Mouse (Mus musculus) heart, postnatal 4 days (tissue): Measurements from ENCODE around the gene Olfr765. TPM values are rescaled to one million over a fixed set of nuclear protein-coding genes. Genes with fewer than 3 reads are reported as not detected.
"Not testable (repeated sequence)": the region's sequence is repeated elsewhere in the genome, so short reads cannot be mapped to it uniquely, and the experiment has no call there.

Experiments used
- DNase-seq: peaks from one replicate; pipeline ENCODE4 v3.0.0; 2021
- total RNA-seq, 2 experiments: library from RNA; stranded (reverse); gene quantifications; 2 replicates each; pipeline ENCODE4 v1.2.3; 2021

Gene Olfr765
- total RNA-seq, result not detected

DNA sequence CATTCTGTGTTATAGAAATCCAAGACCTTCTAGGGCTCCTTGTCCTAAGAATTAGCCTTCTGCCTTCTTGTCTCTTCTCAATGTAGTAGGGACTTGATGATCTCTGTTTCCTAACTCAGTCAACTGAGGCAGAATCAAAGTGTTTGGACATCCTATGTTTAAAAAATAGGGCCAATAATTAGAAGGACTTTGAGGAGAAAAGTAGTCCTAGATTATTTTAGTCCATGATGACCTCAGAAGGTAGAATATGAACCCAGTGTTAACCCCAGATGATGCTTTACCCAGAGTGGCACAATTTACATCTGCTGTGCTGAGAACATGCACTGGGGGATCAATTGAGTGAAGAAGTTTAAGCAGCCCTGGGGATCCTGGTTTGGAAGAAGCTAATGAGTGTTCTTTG lies at the start of gene Olfr765:
Gene Olfr765 (minus strand): TSS at position 101 of the 400 bp plus-strand sequence.
- DNase-seq, result not testable (repeated sequence)

DNA sequence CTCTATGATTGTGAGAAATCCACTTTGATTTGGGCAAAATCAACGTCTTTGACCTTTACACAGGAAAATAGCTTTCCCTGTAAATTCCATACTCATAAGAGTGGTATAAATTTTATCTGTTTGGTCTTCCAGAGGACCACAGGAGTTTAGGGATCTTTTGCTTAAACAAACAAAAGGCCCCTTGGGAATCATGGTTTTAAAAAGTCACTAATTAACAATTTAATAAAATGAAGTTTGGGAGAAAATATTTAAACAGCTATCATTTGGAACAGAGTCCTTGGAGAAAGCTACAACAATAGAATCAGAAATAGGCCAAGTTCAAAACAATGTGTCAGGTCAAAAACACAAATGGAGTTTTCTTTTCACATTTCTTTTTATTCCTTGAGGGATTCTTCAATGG lies 49.5 kb upstream of the Olfr765 start, which contains the start of gene Olfr768:
Gene Olfr768 (minus strand): TSS at position 101 of the 400 bp plus-strand sequence.
- DNase-seq, result no peak

- not testable (repeated sequence) for DNase-seq
Observed at GRCm38 (mm10) chr10:129082810-129083209, 33.0 kb upstream of the Olfr765 start, which contains the start of gene Olfr767. Gene Olfr767 (minus strand): TSS chr10:129082910.

- no peak for DNase-seq
Observed at GRCm38 (mm10) chr10:129068877-129069276, 19.1 kb upstream of the Olfr765 start, which contains the start of gene Olfr766-ps1. Gene Olfr766-ps1 (minus strand): TSS chr10:129068977.

DNA sequence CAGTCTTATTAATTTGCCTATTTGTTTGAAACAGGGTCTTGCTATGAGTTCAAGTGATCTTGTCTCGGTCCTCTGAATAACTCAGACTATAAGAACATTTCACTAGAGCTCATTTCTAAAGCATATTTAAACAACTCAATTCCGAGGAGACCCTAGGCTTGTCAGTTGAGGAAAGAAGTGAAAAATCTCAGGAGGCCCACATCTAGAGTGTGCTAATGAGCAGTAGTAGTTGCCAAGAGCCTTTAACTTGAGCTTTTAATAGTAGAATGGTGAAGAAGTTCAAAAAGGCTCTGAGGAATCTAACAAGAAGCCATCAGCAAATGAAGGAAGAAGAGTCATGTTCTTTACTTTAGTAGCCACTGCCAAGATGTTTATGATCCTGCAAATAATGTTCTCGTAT lies 10.0 kb downstream of the Olfr765 start, which contains the start of gene Olfr764-ps1:
Gene Olfr764-ps1 (minus strand): TSS at position 101 of the 400 bp plus-strand sequence.
- DNase-seq, result no peak

DNA sequence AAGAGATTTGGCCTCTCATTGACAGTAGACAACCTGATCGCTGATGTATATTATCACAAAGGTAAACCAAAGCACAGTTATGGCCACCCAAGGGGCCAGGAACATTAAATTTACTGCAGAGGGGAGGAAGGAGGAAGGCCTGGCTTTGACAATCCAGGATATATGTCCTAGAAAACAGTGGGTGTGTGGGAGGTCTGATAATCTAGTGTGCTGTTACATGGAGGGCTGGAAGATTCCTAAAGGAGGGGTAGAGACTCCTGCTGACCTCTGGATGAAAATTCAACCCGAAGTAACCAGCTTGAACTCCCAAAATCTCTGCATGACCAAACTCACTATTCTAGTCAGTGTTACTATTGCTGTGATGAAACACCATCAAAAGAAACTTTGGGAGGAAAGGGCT lies 21.5 kb downstream of the Olfr765 start:
- no peak for DNase-seq

DNA sequence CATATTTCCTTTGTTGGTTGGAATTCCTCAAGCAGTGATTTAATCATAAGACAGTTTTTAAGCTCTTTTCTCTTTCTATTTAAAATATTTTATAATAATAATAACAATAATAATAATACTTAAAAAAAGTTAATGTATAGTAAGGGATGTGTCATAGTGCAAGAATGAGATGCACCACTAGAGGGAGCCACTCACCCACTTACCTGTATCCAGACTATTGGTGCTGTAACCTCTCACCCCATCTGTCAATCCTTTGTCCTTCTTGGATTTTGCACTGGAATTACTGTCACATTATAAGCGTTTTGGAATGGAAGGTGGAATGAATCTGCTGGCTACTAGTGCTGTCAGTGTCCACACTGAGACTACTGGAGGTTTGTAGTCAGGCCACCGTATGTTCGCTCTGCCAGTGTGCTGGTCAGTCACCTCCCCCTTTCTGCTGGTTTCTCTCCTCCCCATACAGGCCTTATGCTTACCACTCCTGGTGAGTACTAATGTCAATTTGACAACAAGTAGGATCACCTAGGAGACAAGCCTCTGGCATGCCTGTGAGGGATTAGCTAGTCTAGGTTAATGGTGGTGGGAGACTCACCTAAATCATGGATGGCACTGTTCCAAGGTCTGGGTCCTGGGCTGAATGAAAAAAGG lies 23.7 kb downstream of the Olfr765 start:
- DNase-seq, result peak; percentile 41

GRCm38 (mm10) chr10:129023319-129023718 lies 26.5 kb downstream of the Olfr765 start:
- DNase-seq, result no peak

DNA sequence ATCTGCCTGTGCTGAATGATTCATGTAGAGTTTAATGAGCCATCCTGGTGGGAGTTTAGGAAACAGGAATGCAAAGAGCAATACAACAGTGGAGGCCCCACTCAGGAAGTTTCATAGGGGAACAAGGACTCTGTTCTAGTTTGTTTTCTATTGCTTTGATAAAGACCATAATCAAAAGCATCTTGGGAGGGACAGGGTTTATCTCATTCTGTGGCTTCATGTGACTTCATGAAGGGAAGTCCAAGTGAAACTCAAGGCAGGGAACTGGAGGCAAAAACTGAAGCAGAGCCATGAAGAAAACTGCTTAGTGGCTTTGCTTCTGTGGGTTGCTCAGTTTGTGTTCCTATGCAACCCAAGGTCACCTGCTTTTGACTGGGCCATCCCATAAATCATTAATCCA lies 35.3 kb downstream of the Olfr765 start:
- no peak for DNase-seq

- DNase-seq, result not testable (repeated sequence)
Observed at GRCm38 (mm10) chr10:129011511-129011910, 38.3 kb downstream of the Olfr765 start.

DNA sequence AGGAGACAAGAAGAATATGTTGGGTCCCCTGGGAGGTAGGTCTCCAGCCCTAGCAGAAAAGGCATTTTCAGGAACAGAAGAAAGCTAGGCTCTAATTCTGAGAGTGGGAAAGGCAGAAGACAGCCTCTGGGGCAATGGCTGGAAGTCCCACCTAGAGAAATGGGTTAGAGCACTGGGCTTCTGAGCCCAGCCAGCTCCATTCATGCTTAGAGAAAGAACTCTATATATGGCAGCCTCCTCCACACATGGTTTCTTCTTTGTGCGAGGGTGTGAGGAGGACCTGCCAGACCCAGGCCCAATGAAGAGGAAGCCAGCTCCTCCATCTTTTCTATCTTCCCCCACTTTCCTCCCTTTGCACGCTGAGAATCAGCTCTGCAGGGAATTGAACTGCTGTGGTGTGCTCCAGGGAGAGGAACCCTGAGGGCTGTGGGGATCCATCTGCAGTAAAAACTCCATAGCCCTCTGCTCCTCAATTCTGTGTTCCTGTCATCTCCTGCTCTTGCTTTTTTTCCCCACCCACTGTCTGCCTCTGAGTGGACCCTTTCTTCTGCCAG lies 39.4 kb downstream of the Olfr765 start, which contains the start of gene Olfr763:
Gene Olfr763 (plus strand): TSS at position 504 of the 554 bp plus-strand sequence.
- no peak for DNase-seq

- DNase-seq, result no peak
Observed at GRCm38 (mm10) chr10:129004032-129004920, 45.5 kb downstream of the Olfr765 start.

DNA sequence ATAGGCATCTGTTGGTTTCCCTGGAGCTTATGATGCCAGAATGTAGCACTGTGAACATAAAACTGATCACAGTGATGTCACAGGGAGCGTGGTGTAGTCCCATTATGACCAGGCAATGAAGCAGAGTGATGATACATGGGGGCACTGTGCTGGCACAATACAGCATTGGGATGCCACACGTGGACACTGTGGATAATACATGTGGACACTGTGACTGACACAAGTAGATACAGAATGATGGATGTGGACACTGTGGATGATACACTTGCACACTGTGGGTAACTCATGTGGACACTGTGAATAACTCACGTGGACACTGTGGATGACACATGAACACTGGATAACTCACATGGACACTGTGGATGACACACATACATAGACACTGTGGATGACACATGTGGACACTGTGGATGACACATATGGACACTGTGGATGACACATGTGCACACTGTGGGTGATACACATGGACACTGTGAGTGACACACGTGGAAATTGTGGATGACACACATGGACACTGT lies 53.2 kb downstream of the Olfr765 start:
- DNase-seq, result no peak

- no peak for DNase-seq
Observed at GRCm38 (mm10) chr10:128995796-128996195, 54.0 kb downstream of the Olfr765 start.

Other genes with a start within 250 kb of the Olfr765 start
- 10 to 100 TPM; 45.0 to 48.0 TPM for gene Dnajc14, start 245.9 kb downstream of the Olfr765 start, total RNA-seq
- 10 to 100 TPM; 12.8 to 15.4 TPM for gene Tmem198b, start 245.6 kb downstream of the Olfr765 start, total RNA-seq
- gene Sarnp, start 232.7 kb downstream of the Olfr765 start, total RNA-seq, result 10 to 100 TPM; 56.1 to 57.3 TPM
- gene Ormdl2, start 228.4 kb downstream of the Olfr765 start, total RNA-seq, result 10 to 100 TPM in 1 of 2 experiments, 1 to 10 TPM in 1; 9.5 to 10.1 TPM
- 1 to 10 TPM; 3.8 to 4.1 TPM for gene Gdf11, start 158.3 kb downstream of the Olfr765 start, total RNA-seq
- 100 to 1,000 TPM; 216 to 226 TPM for gene Cd63, start 149.0 kb downstream of the Olfr765 start, total RNA-seq
- gene Rdh5, start 127.1 kb downstream of the Olfr765 start, total RNA-seq, result 1 to 10 TPM; 5.3 to 5.6 TPM
- 100 to 1,000 TPM; 152 to 180 TPM for gene Bloc1s1, start 126.0 kb downstream of the Olfr765 start, total RNA-seq
- gene Itga7, start 116.2 kb downstream of the Olfr765 start, total RNA-seq, result 10 to 100 TPM; 69.6 to 78.5 TPM
- under 1 TPM in 1 of 2 experiments, not detected in 1; 0.21 TPM for gene Mettl7b, start 89.0 kb downstream of the Olfr765 start, total RNA-seq
- gene Olfr9, start 60.6 kb downstream of the Olfr765 start, total RNA-seq, result not detected
- not detected for gene Olfr763, start 39.2 kb downstream of the Olfr765 start, total RNA-seq
- not detected for gene Olfr764-ps1, start 10.1 kb downstream of the Olfr765 start, total RNA-seq
- not detected for gene Olfr766-ps1, start 19.0 kb upstream of the Olfr765 start, total RNA-seq
- gene Olfr767, start 32.9 kb upstream of the Olfr765 start, total RNA-seq, result not detected
- not detected for gene Olfr768, start 49.4 kb upstream of the Olfr765 start, total RNA-seq
- gene Olfr769, start 67.9 kb upstream of the Olfr765 start, total RNA-seq, result not detected
- gene Olfr770, start 89.0 kb upstream of the Olfr765 start, total RNA-seq, result not detected
- gene Olfr771, start 114.8 kb upstream of the Olfr765 start, total RNA-seq, result not detected
- gene Olfr772, start 127.9 kb upstream of the Olfr765 start, total RNA-seq, result not detected
- gene Olfr773, start 137.4 kb upstream of the Olfr765 start, total RNA-seq, result not detected
- not detected for gene Olfr774, start 186.2 kb upstream of the Olfr765 start, total RNA-seq
- gene Olfr775, start 198.4 kb upstream of the Olfr765 start, total RNA-seq, result not detected
- not detected for gene Olfr776, start 209.1 kb upstream of the Olfr765 start, total RNA-seq
- gene Olfr777, start 221.5 kb upstream of the Olfr765 start, total RNA-seq, result not detected